Mouse (Mus musculus): ENCODE data around the gene Saysd1. TPM values are rescaled to one million over a fixed set of nuclear protein-coding genes. Genes with fewer than 3 reads are reported as not detected.

The Saysd1 gene
- polyA plus RNA-seq (2016; fragmentation: Nextera tagmentation; extraction: Ambion mirVana): 4.5 and 4.8 TPM in 2 replicates

DNA sequence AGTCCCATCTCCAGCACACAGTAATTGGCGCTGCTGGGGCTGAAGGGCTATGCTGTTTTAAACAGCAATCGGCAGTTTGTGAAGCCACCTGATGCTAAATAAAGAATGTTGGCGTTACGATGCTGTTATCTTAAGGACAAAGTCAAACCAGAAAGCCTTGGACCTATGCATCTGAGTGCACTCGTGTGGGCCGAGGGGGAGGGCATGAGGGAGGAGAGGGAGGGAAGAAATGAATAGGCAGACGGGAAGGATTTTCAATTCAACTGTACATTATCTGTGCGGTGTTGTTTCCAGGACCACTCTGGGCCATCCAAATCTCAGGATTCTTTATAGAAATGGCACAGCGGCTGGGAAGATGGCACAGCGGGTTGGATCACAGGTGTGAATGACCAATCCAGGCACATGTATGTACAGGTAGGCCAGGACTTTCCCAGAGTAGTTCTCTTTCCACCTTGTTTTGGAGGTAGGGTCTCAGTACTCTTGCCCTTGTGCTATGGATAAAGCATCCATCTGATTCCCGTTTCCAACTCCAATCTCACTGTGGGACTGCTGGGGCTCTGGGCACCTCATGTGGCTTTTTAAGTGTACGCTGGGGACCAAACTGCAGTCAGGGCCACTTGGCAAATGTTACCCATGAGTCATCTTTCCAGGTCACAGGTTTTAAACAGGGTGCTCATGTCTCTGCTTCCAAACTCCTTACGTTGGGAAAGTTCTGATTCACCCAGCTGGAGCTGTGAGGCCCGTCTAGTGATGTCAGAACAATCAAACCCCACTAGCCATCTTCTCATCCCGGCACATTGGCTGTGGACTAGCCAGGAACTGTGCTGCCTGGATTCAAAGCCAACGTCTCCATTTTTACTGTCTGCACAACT, at the start of gene Saysd1:
Gene Saysd1, minus strand, starts transcription at position 51 of the 872 bp plus-strand sequence.
- Histone ChIP-seq H3K9me3 (replicated peaks) (no peaks in the 10 kb centered on the region), H3K4me2 (no peak within 1 kb of the TSS), H3K36me3 (peaks cover 47% of the 10 kb centered on the region), H3K27me3 (replicated peaks) (no peaks in the 10 kb centered on the region), H3K4me1 (no peaks in the 10 kb centered on the region), H3K27ac (no peak within 1 kb of the TSS), H3K4me3 (no peak within 1 kb of the TSS), H3K9ac (no peak within 1 kb of the TSS)
- ATAC-seq: no peak
- WGBS (ENCODE audit: insufficient replicate concordance): 80% methylated on average over 16 of the region's 16 CpGs

DNA sequence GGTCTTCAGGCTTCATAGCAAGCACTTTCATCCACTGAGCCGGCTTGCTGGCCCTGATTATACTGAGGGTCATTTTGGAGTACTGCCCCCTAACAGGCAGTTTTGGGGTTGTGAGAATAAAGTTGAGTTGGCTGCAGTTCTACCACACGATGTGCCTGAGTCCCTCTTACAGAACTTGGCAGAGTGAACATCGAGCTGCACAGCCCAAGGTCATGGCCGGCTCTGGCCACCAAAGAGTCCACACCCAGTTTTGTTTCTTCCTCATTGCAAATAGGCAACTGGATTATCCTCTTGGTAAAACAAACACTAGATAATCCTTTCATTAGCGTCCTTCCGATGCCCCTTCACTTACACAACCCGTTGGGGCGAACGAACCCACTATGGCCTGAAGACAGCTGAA, 47.1 kb upstream of the Saysd1 start:
- H3K4me1 ChIP-seq: peaks cover 15% of the 10 kb centered on the region
- H3K27ac ChIP-seq: no peak overlapping the region
- H3K4me2 ChIP-seq: no peak overlapping the region
- no peak overlapping the region for H3K9ac ChIP-seq
- H3K36me3 ChIP-seq: no peaks in the 10 kb centered on the region
- 66% methylated on average over 9 of the region's 9 CpGs for WGBS (ENCODE audit: insufficient replicate concordance)
- H3K4me3 ChIP-seq: no peak overlapping the region
- ATAC-seq: no peak
- H3K9me3 ChIP-seq (replicated peaks): no peaks in the 10 kb centered on the region
- no peaks in the 10 kb centered on the region for H3K27me3 ChIP-seq (replicated peaks)

DNA sequence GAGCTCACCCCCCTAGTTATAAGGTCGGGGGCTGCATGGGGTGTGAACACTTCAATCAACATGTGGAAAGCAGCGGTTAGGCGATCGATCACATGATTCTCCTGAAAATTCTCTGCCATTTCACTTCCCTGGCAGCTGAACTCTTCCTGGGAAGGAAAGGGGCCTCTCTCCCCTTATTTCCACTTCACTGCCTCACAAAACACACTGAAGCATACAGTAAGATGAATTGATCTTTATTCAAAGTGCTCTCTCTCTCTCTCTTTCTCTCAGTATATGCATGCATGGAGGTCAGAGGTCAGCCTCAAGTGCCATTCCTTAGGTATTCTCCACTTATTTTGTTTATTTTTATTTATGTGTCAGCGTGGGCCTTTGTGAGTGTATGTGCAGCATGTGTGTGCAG, 45.4 kb upstream of the Saysd1 start:
- Histone ChIP-seq H3K4me3 (no peak overlapping the region), H3K27me3 (replicated peaks) (no peaks in the 10 kb centered on the region), H3K36me3 (no peaks in the 10 kb centered on the region), H3K9me3 (replicated peaks) (no peaks in the 10 kb centered on the region), H3K9ac (no peak overlapping the region), H3K4me1 (peaks cover 32% of the 10 kb centered on the region), H3K4me2 (no peak overlapping the region), H3K27ac (no peak overlapping the region)
- no peak for ATAC-seq
- 65% methylated on average over 5 of the region's 5 CpGs for WGBS (ENCODE audit: insufficient replicate concordance)

DNA sequence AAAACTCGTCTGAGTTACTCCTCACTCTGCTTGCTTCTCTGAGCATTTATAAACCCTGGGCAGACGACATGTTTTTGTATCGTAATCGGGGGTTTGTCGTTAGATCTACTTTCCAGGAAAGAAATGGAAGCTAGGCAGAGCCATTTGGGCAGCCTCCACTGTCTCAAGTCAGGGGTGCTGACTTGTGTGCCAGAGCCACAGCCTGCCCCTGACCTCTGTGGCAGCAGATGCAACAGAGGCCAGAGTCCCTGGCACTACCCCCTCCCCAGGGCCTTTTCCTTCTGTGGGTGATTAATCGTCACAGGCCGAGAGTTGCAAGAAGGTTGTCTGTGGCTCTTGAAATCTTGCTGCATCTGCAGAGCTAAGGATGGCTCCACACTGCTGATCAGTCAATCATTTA, 44.3 kb upstream of the Saysd1 start:
- H3K27ac ChIP-seq: no peak overlapping the region

DNA sequence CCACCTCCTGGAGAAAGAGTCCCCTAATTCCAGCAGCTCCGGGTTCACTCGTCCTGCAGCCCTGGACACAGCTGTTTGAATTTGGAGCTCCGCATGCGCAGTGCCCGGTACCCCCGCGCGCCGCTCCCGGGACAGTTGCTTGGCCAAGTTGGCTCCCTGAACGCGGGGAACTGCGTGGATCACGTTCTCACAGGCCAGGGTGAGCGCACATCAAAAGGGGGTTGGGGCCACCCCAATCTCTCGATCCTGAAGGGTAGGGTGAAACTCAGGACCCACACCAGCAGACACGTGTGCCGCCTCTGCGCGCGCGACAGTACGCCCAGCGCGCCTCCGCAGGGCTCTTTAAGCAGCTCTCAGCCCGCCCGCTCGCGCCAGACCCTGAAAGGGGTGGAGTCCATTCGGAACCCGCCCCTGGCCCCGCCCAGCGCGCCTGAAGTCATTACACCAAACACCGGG, 43.2 kb upstream of the Saysd1 start, which contains the start of gene Kcnk5:
Gene Kcnk5, minus strand, starts transcription at position 344 of the 456 bp plus-strand sequence.
- Histone ChIP-seq H3K27me3 (replicated peaks) (no peaks in the 10 kb centered on the region), H3K9me3 (replicated peaks) (no peaks in the 10 kb centered on the region), H3K4me3 (peak within 1 kb of the TSS; percentile 70), H3K36me3 (peaks cover 13% of the 10 kb centered on the region), H3K4me1 (peaks cover 49% of the 10 kb centered on the region), H3K9ac (peak within 1 kb of the TSS; percentile 78), H3K27ac (peak within 1 kb of the TSS; percentile 77), H3K4me2 (peak within 1 kb of the TSS; percentile 91)
- under 1% methylated on average over 36 of the region's 36 CpGs for WGBS (ENCODE audit: insufficient replicate concordance)
- ATAC-seq: peak; percentile 89

More for the DNA sequence above, 44.3 kb upstream of the Saysd1 start:
- no peak overlapping the region for H3K4me2 ChIP-seq
- peaks cover 43% of the 10 kb centered on the region for H3K4me1 ChIP-seq
- no peak overlapping the region; the same call in 1 of the 2 replicates for H3K9ac ChIP-seq
- no peak for ATAC-seq
- 73% methylated on average over 7 of the region's 7 CpGs for WGBS (ENCODE audit: insufficient replicate concordance)
- no peaks in the 10 kb centered on the region for H3K27me3 ChIP-seq (replicated peaks)
- H3K36me3 ChIP-seq: peaks cover 3% of the 10 kb centered on the region
- no peak overlapping the region for H3K4me3 ChIP-seq
- H3K9me3 ChIP-seq (replicated peaks): no peaks in the 10 kb centered on the region

DNA sequence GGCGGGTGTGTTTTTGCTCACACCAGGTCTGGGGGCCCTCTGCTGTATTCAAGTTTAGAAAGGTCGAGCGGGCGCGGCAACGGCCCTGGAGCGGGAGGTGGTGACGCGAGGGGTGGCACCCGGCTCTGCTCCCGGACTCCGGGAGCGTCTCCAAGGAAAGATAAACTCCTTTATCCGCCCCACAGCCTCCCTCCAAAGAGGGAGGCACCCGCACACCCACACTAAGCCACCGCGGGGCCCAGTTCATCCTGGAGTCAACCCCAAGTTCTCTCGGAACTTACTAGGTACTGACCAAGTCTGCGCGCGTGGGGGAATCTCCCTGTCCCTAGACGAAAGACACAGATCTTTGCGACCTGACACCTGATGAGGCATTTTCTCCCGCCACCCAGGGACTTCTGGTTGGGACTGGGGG, 42.4 kb upstream of the Saysd1 start:
- Histone ChIP-seq H3K9me3 (replicated peaks) (no peaks in the 10 kb centered on the region), H3K4me1 (peaks cover 53% of the 10 kb centered on the region), H3K36me3 (peaks cover 15% of the 10 kb centered on the region), H3K27me3 (replicated peaks) (no peaks in the 10 kb centered on the region), H3K4me3 (peak overlapping the region; percentile 70), H3K9ac (peak overlapping the region; percentile 78), H3K4me2 (peak overlapping the region; percentile 91), H3K27ac (peak overlapping the region; percentile 77)
- ATAC-seq: peak; percentile 86
- 0% methylated on average over 24 of the region's 24 CpGs for WGBS (ENCODE audit: insufficient replicate concordance)

DNA sequence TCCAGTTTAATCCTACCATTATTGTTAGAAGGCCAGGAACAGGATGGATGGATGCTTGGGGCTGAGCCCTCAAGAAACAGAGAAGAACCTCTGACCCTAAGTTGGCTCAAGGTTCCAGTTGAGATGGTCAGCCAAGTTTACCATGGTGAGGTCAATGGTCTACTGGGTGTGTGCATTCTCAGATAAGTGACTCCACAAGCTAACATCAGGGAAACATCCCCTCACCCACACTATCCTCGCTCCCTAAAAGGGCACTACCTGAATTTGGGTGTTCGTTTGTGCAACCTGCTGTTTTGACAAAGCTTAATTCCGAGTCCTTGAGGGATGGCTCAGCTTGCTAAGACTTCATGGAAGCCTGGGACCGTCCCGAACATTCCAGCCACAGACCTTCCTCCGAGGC, 42.0 kb upstream of the Saysd1 start:
- Histone ChIP-seq H3K4me3 (peak overlapping the region; percentile 70), H3K36me3 (peaks cover 17% of the 10 kb centered on the region), H3K27ac (peak overlapping the region; percentile 77), H3K27me3 (replicated peaks) (no peaks in the 10 kb centered on the region), H3K9me3 (replicated peaks) (no peaks in the 10 kb centered on the region), H3K4me1 (peaks cover 58% of the 10 kb centered on the region), H3K9ac (peak overlapping the region; percentile 78), H3K4me2 (peak overlapping the region; percentile 91)
- WGBS (ENCODE audit: insufficient replicate concordance): 7% methylated on average over 6 of the region's 6 CpGs
- peak; percentile 7 for ATAC-seq

DNA sequence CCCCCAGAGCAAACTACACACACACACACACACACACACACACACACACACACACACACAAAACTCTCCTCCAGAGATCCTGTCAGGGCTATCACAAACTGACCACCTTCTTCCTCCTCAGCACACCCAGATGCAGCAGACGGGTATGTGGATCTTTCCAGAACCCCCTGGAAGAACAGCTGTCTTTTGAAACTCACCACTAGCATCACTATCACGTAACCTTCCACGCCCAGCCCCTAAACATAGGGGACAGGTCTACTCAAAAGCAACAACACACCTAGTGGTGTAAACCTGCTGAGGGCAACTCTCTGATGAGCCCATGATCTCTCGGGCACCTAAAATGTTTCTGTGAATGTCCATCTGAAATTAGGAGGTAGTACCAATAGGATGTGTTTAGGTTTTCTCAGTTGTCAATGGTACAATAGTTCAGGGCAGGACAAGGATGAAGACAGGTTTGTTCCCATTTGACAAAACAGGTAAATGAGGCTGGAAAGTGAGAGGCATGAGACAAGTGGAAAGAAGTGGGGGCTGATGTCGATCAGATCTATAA, 41.5 kb upstream of the Saysd1 start:
- peak overlapping the region; percentile 78 for H3K9ac ChIP-seq
- peaks cover 20% of the 10 kb centered on the region for H3K36me3 ChIP-seq
- peak overlapping the region; percentile 70 for H3K4me3 ChIP-seq
- no peak for ATAC-seq
- peak overlapping the region; percentile 77 for H3K27ac ChIP-seq
- WGBS (ENCODE audit: insufficient replicate concordance): 34% methylated on average over 5 of the region's 5 CpGs
- no peaks in the 10 kb centered on the region for H3K27me3 ChIP-seq (replicated peaks)
- peak overlapping the region; percentile 91 for H3K4me2 ChIP-seq
- no peaks in the 10 kb centered on the region for H3K9me3 ChIP-seq (replicated peaks)
- peaks cover 62% of the 10 kb centered on the region for H3K4me1 ChIP-seq

DNA sequence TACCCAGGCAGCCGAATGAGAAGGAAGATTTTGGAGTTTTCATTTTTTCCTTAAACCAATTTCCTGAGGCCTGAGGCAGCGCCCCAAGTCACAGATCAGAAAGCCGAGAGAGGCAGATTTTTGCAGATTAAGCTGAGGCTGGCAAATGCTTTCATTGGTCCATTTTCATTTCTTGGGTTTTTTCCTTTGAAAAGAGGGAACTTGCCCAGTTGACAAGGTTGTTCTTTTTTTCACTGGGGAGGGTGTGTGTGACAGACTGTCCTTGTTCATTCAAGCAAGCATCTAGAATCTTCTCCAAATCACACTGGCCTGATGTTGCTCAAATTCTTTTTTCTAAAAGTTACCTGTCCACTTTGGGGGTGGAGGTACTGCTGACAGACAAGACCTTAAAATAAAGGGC, 40.7 kb upstream of the Saysd1 start:
- H3K4me1 ChIP-seq: peaks cover 70% of the 10 kb centered on the region
- WGBS (ENCODE audit: insufficient replicate concordance): 16% methylated on average over 3 of the region's 3 CpGs
- H3K4me3 ChIP-seq: peak overlapping the region; percentile 70
- no peaks in the 10 kb centered on the region for H3K27me3 ChIP-seq (replicated peaks)
- H3K36me3 ChIP-seq: peaks cover 20% of the 10 kb centered on the region
- no peak for ATAC-seq
- peak overlapping the region; percentile 91 for H3K4me2 ChIP-seq
- H3K9ac ChIP-seq: peak overlapping the region; percentile 78
- H3K9me3 ChIP-seq (replicated peaks): no peaks in the 10 kb centered on the region
- peak overlapping the region; percentile 77; the same call in 1 of the 2 replicates for H3K27ac ChIP-seq

DNA sequence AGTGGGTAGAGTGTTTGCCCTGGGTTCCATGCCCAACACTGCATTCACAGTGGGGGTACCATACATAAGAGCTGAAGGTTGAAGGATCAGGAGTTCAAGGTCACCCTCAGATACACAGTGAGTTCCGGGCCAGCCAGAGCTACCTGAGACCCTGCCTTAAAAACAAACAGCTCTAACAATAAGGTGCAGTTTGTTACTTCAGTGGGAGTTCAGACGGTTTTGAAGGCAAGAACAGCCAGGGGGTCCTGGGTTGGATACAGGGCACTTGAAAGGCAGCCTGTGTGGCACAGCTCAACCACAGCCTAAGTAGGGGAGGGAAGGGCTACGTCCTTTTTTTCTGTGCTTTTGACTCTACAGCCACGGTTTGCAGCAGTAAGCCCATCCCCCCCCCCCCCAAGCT, 40.3 kb upstream of the Saysd1 start:
- Histone ChIP-seq H3K9me3 (replicated peaks) (no peaks in the 10 kb centered on the region), H3K4me1 (peaks cover 75% of the 10 kb centered on the region), H3K27ac (no peak overlapping the region), H3K9ac (peak overlapping the region; percentile 31), H3K4me3 (peak overlapping the region; percentile 70), H3K36me3 (peaks cover 20% of the 10 kb centered on the region), H3K27me3 (replicated peaks) (no peaks in the 10 kb centered on the region), H3K4me2 (peak overlapping the region; percentile 91)
- 24% methylated on average over 4 of the region's 4 CpGs for WGBS (ENCODE audit: insufficient replicate concordance)
- no peak for ATAC-seq

DNA sequence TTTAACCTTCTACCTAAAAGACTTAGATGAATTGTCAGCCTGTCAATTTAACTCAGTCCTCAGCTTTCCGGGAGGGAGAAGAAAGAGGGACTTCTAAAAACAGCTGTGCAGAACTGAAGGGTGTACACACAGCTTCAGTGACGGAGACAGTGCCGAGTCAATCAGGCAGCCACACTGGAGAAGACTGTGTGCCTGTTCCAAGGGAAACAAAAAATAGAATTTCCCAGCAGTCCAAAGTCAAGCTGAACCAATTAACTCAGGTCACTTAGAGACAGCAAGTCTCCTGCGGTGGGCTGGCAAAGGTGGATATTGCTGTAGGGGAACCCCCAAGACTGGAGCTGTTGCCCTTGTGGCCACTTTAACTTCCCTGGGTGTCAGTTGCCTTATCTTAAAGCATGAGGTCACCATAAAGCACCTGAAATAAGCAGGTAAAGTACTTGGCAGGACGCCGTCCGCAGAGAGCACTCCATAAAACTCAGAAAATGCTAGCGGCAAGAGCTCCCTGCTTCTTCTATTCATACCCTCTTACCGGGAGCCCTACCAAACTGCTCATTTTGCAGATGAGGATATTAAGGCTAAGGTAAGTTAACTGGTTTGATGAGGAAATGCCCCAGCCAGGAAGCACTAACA, 39.3 kb upstream of the Saysd1 start:
- 88% methylated on average over 9 of the region's 9 CpGs for WGBS (ENCODE audit: insufficient replicate concordance)
- no peaks in the 10 kb centered on the region for H3K9me3 ChIP-seq (replicated peaks)
- H3K9ac ChIP-seq: 0 out of 2 replicates have a peak overlapping the region, but pooled peaks have one; percentile 2
- H3K4me3 ChIP-seq: no peak overlapping the region
- peaks cover 83% of the 10 kb centered on the region for H3K4me1 ChIP-seq
- H3K4me2 ChIP-seq: no peak overlapping the region
- peaks cover 20% of the 10 kb centered on the region for H3K36me3 ChIP-seq
- no peaks in the 10 kb centered on the region for H3K27me3 ChIP-seq (replicated peaks)
- H3K27ac ChIP-seq: no peak overlapping the region; the same call in 1 of the 2 replicates
- no peak for ATAC-seq

DNA sequence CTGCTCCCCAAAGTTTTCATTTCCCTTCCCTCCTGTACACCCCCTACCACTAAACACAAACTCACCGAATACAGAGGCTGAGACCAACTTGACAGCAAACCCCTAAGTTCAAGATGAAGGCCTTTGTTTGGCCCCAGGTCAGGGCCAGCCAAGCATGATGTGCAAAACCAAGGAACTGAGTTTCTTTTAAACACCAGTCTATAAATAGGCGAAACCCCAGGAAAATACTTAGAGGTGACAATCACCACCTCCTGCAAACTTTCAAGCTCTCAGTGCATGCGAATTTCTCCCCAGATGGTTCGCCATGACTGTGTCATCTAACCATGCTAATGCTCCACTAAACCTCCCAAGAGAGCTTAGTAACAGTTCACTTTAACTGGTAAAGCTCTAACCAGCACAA, 37.4 kb upstream of the Saysd1 start:
- H3K9ac ChIP-seq: no peak overlapping the region
- H3K9me3 ChIP-seq (replicated peaks): no peaks in the 10 kb centered on the region
- H3K27ac ChIP-seq: no peak overlapping the region
- H3K27me3 ChIP-seq (replicated peaks): no peaks in the 10 kb centered on the region
- no peak overlapping the region for H3K4me2 ChIP-seq
- peaks cover 91% of the 10 kb centered on the region for H3K4me1 ChIP-seq
- H3K36me3 ChIP-seq: peaks cover 20% of the 10 kb centered on the region
- no peak overlapping the region for H3K4me3 ChIP-seq
- 83% methylated on average over 4 of the region's 4 CpGs for WGBS (ENCODE audit: insufficient replicate concordance)
- ATAC-seq: no peak
